Mouse (Mus musculus): Measurements from ENCODE around the gene Vps37c.

- no peak for TF ChIP-seq POLR2A (IDR thresholded peaks at IDR 0.05; ENCODE audit: control insufficient read depth in 1 of 2, insufficient read depth in 1 of 2, low read depth in 1 of 2, low read length in 2 of 2, poor library complexity in 1 of 2)
- TF ChIP-seq CHD2 (IDR thresholded peaks at IDR 0.05; ENCODE audit: low read length): no peak
- TF ChIP-seq BHLHE40 (IDR thresholded peaks at IDR 0.05; ENCODE audit: borderline replicate concordance, low read depth, low read length): no peak
- TF ChIP-seq RAD21 (IDR thresholded peaks at IDR 0.05; ENCODE audit: low read depth, low read length): peak; percentile 17
- TF ChIP-seq CTCF (IDR thresholded peaks at IDR 0.05 in 2 of 3, conservative IDR thresholded peaks at IDR 0.05 in 1 of 3; ENCODE audit: control insufficient read depth in 1 of 3, insufficient read depth in 1 of 3, low read depth in 2 of 3, low read length in 3 of 3, poor library complexity in 1 of 3, severe bottlenecking in 1 of 3): peak; percentile 24 to 55 (median 47); a peak in 5 of 6 replicates
- no peak for TF ChIP-seq E2F4 (IDR thresholded peaks at IDR 0.05; ENCODE audit: borderline replicate concordance, low read depth, low read length)
- no peak for TF ChIP-seq RCOR1 (IDR thresholded peaks at IDR 0.05; ENCODE audit: low read depth, low read length)
- TF ChIP-seq ZC3H11A (IDR thresholded peaks at IDR 0.05; ENCODE audit: low read depth, low read length): no peak
- TF ChIP-seq MYB (IDR thresholded peaks at IDR 0.05; ENCODE audit: low read depth, low read length): no peak
- no peak for TF ChIP-seq ELF1 (IDR thresholded peaks at IDR 0.05; ENCODE audit: low read depth, low read length)
Observed at GRCm38 (mm10) chr19:10710088-10710511, 21.6 kb downstream of the Vps37c start.

Measured in MEL (cell line).